Mouse (Mus musculus) adipocyte (in vitro differentiated cells): ENCODE data around the gene Nr1h3.

ENCODE experiments used
- DNase-seq: peaks from one replicate; pipeline ENCODE4 v3.0.0-alpha.2; 2016; ENCODE audit warnings: low spot score

Gene Nr1h3

GRCm38 (mm10) chr2:91202222-91202971 is at the start of gene Nr1h3, which contains the start of gene Acp2:
Gene Nr1h3, minus strand, starts transcription at chr2:91202834.
Gene Acp2, plus strand, starts transcription at chr2:91202885.
- peak; percentile 98 for DNase-seq

GRCm38 (mm10) chr2:91252001-91252400 is 49.4 kb upstream of the Nr1h3 start:
- no peak for DNase-seq

GRCm38 (mm10) chr2:91248366-91248765 is 45.7 kb upstream of the Nr1h3 start:
- no peak for DNase-seq

GRCm38 (mm10) chr2:91244557-91245228 is 42.1 kb upstream of the Nr1h3 start:
- DNase-seq, result no peak

GRCm38 (mm10) chr2:91243416-91243815 is 40.8 kb upstream of the Nr1h3 start:
- DNase-seq, result no peak

GRCm38 (mm10) chr2:91242547-91242946 is 39.9 kb upstream of the Nr1h3 start:
- DNase-seq, result no peak

GRCm38 (mm10) chr2:91237511-91238080 is 35.0 kb upstream of the Nr1h3 start:
- DNase-seq, result peak; percentile 69

- peak; percentile 98 for DNase-seq
These were observed 34.2 kb upstream of the Nr1h3 start, which contains the start of gene Ddb2 for GRCm38 (mm10) chr2:91236601-91237510. Gene Ddb2, minus strand, starts transcription at chr2:91236982.

- no peak for DNase-seq
These were observed 27.1 kb upstream of the Nr1h3 start for GRCm38 (mm10) chr2:91229735-91230134.

GRCm38 (mm10) chr2:91223614-91224013 is 21.0 kb upstream of the Nr1h3 start:
- peak; percentile 53 for DNase-seq

- no peak for DNase-seq
These were observed 17.9 kb upstream of the Nr1h3 start for GRCm38 (mm10) chr2:91220501-91220900.

GRCm38 (mm10) chr2:91217032-91217431 is 14.4 kb upstream of the Nr1h3 start:
- no peak for DNase-seq

GRCm38 (mm10) chr2:91213311-91213710 is 10.7 kb upstream of the Nr1h3 start:
- no peak for DNase-seq

GRCm38 (mm10) chr2:91206254-91206775 is 3.7 kb upstream of the Nr1h3 start:
- DNase-seq, result no peak

- DNase-seq, result no peak
These were observed 480 bp upstream of the Nr1h3 start for GRCm38 (mm10) chr2:91202972-91203656.

GRCm38 (mm10) chr2:91198888-91199287 is 3.7 kb downstream of the Nr1h3 start:
- no peak for DNase-seq

- DNase-seq, result peak; percentile 85
These were observed 6.0 kb downstream of the Nr1h3 start for GRCm38 (mm10) chr2:91196577-91197001.

- DNase-seq, result peak; percentile 98
These were observed 7.9 kb downstream of the Nr1h3 start for GRCm38 (mm10) chr2:91194624-91195332.

- DNase-seq, result no peak
These were observed 12.1 kb downstream of the Nr1h3 start for GRCm38 (mm10) chr2:91190501-91190900.

GRCm38 (mm10) chr2:91187431-91187830 is 15.2 kb downstream of the Nr1h3 start:
- peak; percentile 63 for DNase-seq
